Mouse (Mus musculus) liver (tissue): ENCODE data around the gene Tbxas1.
A peak's percentile ranks its signal among the peaks of the same experiment; 100 is the strongest.

Experiments
- DNase-seq: peaks from one replicate; pipeline ENCODE4 v3.0.0-alpha.2; 2020; ENCODE audit warnings: mixed read lengths

Tbxas1 gene

DNA sequence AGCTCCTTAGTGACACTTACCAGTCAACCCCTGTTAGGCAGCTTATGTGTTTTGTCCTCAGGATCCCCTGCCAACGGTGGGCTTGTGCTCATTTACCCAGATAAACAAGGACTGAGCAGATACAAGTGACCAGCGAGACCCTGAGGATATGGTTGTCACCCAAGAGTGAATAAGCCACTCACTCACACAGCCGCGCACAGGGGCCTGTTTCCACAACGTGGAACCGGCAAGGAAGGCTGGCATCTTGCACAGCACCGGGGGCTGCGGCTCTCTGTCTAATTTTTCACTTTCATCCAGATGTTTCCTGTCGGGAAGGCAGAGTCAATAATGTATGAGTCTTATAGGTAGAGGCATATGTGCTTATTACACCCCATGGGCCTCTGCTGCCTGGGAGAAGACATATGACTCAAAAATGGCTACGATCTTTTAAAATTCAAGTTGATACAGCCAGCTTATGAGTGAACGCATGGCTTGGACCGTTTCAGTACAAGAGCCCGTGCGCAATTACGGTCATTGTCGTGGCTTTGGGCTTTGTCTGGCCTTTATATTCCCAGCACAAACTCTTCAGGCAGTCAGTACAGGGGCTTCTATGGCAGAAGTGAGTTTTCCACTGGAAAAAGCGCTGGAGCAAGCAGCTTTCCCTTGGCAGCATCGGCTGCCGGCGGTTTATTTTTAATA is 130.2 kb downstream of the Tbxas1 start:
- DNase-seq = no peak

- no peak for DNase-seq
Observed at GRCm38 (mm10) chr6:39005945-39006572, 130.9 kb downstream of the Tbxas1 start.

DNA sequence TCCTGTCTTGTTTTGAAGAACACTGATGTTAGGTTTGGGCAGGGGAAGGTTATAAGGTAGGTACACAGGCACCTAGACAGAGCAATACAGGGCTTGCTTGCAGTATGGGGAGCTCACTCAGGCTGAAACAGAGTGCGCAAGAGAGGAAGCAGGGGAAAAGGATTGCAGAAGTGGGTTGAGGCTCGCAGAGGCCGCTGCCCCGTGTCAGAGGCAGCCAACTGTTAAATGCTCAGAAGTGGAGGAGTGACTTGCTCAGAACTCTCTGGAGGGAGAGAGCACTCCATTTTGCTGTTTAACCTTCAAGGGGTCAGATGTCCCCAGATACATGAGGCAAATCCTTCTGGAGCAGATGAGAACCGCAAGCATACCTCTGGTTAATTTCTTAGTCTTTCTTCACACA is 132.0 kb downstream of the Tbxas1 start:
- DNase-seq = peak; percentile 15

- peak; percentile 17 for DNase-seq
Observed at GRCm38 (mm10) chr6:39008116-39008515, 132.9 kb downstream of the Tbxas1 start.

DNA sequence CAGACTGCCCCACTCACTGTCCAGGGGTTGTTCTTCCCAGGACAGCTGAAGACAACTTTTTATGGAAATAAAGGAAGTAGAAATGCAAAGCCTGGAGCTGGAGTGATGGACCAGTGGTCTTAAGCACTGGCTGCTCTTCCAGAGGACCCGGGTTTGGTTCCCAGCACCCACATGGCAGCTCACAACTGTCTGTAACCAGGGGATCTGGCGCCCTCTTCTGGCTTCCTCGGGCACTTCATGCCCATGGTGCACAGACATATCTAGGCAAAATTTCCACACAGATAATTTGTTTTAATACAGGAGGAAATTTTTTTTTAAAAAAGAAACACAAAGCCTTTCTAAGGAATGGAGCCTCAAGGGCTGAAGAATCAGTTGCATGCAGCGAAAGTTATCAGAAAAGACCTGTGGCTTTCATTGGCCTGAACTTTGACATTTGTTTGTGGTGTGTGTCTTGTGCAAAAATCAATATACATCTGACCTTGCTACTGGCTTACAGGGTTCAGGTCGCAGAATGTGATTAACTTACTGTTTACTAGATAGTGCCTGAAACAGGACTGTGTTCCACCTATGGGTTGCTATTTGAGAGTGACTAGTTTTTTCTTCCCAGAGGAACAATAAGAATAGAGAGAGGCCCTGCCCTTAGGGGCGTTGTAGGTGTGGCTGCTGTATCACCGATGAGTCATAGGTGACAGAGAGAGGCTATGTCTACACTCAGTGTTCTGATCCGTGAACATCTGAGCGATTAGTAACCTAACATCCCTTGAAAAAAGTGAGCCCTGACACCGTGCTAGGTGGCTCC is 138.0 kb downstream of the Tbxas1 start:
- no peak for DNase-seq

DNA sequence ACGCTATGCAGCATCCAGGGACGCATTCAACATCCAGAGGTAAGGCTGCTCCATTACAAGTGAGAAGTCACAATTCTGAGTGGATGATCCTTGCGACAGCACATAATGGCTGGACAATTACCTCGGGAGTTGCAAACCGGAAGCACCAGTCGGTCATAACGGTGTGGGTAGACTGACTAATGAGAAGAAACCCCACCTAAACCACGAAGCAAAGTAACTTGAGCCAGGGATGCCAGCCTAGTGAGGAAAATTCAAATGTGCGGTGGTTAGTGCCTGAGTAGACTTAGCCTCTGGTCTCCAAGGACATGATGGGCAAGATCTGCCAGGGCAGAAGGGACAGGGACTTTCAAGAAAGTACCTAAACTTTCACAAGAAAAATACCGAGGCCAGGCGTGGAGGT is 142.7 kb downstream of the Tbxas1 start:
- no peak for DNase-seq

DNA sequence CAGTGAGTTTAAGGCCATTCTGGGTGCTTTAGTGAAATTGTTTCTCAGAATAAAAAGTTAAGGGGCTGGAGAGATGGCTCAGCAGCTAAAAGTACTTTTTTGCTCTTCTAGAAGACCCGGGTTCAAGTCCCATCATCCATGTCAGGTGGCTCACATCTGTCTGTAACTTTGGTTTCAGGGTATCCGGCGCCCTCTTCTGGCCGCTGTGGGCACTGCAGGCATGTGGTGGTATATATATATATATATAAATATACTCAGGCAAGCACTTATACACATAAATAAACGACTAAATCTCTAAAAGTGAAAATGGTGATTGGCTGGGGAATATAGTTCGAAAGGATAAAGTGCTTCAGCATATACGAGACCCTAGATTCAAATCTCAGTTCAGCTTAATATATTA is 143.6 kb downstream of the Tbxas1 start:
- peak; percentile 76 for DNase-seq

DNA sequence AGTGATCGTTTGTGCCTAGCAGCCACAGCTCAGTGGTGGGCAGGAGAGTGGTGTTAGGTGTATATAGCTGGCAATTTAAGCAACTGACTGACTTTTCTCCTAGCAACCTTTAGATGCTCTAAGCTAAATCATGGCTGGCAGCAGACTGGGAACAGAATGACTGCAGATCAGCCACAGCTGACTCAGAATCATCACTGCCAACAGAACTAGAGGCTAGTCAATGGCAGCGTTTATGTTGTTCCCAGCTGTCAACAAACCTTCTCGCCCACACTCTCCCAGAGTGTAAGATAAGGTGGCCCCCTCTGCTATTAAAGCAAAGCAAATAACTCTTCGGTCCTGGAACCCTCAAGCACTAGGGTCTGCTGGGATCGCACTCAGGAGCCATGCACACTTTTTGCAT is 144.0 kb downstream of the Tbxas1 start:
- DNase-seq = no peak

DNA sequence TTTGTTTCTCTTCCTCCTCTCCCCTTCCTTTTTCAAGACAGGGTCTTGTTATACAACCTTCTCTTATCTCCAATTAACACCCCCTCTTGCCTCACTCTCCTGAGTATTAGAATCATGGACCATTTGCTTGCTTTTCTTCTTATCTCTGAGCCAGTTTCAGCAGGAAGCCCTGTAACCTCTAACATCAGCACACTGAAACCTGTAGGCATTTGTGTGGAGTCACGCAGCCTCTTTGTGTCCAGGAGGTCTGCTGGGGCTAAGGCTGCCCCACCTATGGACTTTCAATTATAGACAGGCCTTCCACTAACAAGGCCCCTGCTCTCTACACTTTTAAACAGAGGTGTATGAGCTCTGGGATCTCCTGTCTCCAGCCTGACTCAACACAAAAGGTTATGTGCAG is 146.7 kb downstream of the Tbxas1 start:
- no peak for DNase-seq

DNA sequence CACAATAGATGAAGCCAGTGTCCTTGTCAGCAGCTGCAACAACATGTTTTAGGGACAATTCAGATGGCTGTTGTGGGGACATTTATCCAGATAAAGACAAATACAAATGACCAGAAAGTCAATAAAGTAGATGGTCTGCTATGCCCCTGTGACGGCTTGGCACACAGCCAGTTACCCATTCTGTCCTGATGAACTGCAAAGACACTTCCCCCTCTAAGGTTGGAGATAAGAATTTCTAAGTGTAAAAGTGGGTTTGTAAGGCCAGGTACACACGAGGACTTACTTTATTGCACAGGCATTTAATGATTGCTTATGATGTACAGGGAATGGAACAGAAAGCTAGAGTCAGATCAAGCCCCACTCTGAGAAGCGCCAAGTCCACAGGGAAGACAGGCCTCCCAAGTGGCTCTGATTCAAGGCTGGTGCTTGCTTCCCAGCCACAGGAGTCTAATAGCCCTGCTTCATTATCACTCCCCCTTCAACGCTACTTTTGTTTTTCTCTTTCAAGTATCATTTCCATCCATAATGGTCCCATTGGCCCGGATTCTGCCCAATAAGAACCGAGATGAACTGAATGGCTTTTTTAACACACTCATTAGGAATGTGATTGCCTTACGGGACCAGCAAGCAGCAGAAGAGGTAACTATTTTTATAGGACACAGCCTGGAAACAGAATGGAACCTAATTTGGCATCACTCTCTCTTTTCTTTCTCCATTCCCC is 147.4 kb downstream of the Tbxas1 start:
- no peak for DNase-seq

DNA sequence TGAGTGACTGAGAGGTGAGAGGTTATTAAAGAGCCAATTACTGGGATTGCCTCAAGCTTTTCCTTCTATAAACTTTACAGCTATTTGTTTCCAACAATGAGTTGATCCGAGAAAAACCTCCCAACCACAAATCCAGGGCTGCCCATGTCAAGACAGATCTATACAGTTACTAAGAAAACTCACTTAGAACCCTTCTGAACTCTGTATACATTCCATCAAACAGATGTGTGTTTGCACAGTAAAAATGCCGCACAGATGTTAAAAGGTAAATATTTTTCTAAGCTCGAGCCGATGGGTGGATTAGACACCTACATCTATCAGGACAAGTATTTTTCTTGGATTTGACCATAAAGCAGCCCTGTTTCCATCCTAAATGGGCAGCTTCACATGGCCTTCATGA is 149.4 kb downstream of the Tbxas1 start:
- DNase-seq = no peak

DNA sequence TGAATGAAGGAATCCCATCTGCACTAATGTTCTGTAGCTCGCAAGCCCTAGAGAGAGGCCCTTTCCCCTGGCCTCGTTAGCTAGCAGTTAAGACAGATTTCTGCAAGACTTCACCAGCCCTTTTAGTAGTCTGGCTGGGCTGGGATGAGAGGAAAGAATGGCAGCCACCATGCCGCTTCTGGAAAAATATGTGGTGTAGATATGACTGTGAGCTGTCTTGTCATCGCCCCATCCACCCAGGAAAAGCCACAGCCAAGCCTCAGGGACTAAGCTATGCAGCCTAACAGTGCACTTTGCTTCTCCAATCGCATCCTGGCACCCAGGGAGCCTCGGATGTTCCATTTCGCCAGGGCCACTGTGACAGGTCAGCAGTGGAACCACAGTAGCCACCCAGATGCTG is 149.8 kb downstream of the Tbxas1 start:
- no peak for DNase-seq

DNA sequence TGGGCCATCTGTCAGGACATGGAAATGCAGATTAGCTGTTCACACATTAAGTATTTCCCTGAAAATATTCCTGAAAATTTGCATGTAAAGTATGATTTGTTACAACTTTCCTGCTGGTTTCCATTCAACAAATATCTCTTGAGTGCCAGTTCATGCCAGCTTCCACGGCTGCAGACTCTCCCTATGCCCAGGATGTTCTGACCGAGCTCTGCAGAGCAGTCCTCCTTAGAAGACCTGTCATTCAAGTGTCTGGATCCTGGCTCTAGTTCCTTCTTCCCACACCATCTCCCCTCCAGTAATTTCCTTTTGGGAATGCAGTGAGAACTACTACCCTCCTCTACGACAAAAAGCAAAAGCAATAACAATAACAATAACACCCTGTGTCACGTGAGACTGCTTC is 155.5 kb downstream of the Tbxas1 start:
- DNase-seq = no peak

- no peak for DNase-seq
Observed at GRCm38 (mm10) chr6:39033676-39034075, 158.5 kb downstream of the Tbxas1 start.

- DNase-seq = no peak
Observed at GRCm38 (mm10) chr6:39035039-39035438, 159.8 kb downstream of the Tbxas1 start.

DNA sequence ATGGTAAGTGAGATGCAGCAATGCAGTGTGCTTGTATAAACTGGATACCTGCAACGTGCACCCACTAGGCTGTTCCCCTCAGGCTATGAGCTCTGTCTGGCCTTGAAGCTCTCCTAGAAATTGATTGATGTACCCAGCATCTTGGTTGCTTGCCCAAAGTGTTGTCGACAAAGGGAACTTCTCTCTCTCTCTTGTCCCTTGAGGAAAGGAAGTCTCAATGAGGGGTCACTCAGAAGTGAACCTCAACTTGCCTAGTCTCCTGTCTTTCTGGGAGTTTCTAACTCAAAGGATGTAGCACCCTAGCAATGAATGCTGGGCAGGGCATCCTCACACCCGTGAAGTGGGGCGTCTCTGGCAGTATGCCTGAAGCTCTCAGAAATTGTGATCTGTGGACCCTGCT is 161.0 kb downstream of the Tbxas1 start:
- no peak for DNase-seq

DNA sequence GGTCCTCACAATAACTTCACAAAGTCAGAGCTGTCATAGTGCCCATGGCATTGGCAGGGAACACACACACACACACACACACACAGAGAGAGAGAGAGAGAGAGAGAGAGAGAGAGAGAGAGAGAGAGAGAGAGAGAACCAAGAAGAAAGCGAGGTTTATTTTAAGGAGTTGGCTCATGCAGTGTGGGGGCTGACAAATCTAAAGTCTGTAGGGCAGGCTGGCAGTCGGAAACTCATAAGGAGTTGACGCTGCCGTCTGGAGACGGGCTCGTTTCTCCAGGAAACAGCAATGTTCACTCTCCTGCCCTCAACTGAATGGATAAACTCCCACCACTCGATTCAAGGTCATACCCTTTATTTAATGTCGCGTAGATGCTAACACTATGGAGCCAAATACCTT is 165.2 kb downstream of the Tbxas1 start:
- DNase-seq = no peak

DNA sequence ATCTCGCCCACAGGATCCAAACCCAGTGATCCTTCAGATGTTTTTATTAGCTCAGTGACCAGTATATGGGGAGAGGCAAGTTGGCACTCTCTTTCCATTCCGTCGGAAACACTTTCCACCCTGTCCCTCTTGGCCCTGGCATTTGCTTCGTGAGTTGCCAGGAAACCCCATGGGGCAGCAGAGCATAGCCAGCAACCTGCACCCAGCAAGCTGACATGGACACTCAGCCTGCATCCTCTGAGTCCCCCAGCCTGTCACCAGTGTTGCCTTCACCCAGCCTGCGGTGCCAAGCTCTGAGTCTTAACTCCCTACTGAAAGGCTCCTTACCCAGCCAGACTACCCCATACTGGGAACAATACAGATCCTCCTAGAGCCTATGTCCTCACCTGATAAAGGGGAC is 173.9 kb downstream of the Tbxas1 start:
- no peak for DNase-seq

GRCm38 (mm10) chr6:39050836-39051235 is 175.6 kb downstream of the Tbxas1 start:
- no peak for DNase-seq

GRCm38 (mm10) chr6:39051799-39052556 is 176.8 kb downstream of the Tbxas1 start:
- DNase-seq = no peak

DNA sequence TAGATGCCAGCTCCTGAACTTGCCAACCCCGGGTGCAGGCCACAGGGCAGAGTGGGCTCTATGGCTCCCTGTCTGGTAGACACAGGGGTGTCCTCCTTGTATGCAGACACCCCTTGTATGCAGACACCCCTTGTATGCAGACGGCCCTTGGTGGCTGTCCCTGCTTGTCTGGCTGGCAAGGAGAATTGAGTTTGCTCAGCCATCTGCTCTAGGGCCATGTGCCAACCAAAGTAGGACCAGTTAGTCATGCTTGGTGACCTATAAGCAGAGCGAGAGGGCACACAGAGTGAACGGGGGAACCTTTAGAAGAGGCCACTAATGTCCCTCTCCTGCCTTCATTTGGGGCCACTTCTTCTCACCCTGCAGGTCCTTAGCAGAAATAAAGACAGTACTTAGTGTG is 177.4 kb downstream of the Tbxas1 start:
- no peak for DNase-seq

GRCm38 (mm10) chr6:39054206-39054864 is 179.1 kb downstream of the Tbxas1 start:
- DNase-seq = no peak
